Mouse (Mus musculus): Measurements from ENCODE around the gene Ptprf.

Gene Ptprf

DNA sequence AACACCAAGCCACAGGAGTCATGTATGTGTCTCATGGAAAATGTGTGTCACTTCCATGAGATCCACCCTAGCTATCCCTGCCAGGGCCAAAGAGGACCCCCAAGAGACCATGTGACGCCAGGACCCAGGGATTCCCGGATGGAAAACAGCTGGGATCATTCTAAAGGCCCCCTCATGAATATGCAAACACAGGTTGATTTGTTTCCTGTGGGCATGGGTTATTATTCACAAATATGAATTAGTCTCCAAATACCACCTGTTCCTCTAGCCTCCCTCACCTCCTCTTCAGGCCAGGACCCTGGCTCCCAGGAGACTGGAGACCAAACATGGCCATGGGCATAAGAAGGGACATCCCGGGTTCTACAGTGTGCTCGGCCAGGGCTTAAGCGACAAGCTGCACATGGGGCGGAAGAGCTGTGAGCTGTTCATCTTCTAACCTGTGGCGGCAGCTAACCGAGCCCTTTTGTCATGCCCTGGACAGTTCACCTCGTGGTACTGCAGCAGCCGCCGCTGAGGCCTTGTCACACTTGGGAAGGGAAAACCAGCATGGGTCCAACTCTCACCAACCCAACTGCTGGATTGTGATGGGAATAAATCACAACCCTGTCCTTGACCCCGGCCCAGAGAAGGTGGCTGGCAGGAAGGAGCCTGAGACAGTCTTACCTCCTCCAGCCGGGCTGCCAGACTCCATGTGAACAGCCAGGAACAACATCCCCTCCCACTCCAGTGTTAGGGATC is 9.6 kb downstream of the Ptprf start:
- no peak for DNase-seq

DNA sequence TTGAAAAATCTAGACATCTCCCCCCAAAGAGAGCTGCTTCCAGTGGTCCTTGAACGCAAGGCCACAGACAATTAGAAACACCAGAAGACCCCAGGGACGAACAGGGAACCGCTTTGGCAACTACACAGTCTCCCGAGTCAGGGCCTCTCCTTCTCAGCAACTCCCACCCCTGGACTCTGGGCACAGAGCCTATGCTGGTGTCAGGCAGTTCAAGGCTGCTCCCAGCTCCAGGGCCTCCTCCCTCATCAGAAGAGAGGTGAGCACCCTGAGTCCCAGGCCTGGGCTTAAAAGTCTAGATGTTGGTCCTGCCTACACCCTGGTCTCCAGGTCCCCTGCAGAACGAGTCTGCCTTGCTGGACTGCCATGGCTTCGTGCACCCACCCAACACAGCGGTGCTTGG is 10.7 kb downstream of the Ptprf start:
- no peak for DNase-seq

GRCm38 (mm10) chr4:118276520-118277232 is 14.5 kb downstream of the Ptprf start:
- DNase-seq: peak; percentile 35

DNA sequence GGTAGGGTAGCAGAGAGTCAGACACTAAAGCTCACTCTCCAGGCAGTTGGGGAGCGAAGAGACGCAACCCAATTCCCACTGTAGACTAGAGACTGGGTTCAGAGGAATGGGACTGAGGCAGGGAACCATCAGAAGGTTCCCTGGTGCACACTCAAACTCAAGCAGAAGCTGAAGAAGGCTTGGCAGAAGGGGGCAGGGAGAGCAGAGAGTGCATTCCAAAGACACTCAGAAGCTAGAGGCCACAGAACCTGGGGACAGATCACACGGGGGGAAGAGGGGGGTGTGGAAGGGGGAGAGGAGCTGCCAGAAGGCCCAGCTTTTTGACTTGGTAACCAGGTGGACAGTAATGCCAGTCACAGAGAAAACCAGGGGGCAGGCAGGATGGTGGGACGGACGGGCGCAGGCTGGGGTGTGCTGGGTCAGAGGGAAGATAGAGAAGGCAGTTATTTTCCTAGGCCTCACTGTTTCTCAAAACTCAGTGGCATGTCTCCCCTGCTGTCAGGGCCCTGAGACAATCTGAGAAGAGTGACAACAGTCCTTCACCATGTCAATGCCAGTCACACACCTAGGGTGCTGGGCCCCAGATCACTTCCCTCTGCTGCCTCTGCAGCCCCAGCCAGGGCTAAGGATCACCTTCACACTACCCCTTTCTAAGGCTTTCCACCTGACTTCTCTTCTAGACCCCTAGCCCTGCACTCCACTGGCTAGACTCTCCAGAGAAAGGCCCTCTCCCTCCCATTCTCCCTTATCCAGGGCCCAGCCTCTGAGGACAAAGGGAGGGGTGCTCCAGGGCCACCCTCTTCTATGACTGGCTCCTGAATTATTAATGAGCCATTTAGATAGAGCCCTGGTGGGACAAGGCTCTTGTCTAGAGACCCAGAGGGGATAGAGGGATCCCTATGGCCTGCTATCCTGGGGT is 15.3 kb downstream of the Ptprf start:
- no peak for DNase-seq

DNA sequence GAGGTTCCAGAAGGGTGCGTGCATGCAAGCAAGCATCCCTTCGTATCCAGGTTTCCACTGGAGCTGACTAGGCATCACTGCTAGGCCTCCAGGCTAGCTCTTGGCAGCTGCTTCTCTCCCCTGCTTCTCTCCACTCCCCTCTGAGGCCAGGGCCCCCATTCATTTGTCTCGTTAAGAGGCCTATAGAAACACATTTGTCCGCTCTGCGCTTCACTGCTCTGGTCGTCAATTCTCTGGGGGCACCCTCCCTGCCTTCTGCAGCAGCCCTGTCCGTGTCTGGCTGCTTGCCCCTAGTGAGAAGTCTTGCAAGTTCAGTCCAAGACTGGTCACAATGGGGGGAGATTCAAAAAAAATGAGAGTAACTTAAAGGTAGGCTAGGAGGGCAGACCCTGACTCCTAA is 16.7 kb downstream of the Ptprf start:
- no peak for DNase-seq

DNA sequence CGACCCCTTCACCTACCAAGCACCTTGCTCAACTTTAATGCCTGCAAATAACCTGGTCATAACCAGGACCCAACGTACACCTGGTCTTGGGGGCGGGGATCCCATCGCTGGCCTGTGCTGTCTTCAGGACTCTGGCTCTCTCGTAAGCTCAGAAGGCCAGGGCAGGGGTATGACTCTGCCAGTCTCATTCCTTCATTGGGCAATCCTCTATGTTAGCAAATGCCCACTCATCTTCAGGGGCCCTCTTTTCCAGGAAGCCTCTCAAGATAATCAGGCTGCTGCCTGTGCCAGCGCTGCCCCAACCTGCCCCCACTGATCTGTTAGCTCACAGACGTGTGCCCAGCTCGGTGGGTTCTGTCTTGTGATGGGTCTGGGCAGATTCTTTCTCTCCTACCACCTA is 17.2 kb downstream of the Ptprf start:
- DNase-seq: no peak

DNA sequence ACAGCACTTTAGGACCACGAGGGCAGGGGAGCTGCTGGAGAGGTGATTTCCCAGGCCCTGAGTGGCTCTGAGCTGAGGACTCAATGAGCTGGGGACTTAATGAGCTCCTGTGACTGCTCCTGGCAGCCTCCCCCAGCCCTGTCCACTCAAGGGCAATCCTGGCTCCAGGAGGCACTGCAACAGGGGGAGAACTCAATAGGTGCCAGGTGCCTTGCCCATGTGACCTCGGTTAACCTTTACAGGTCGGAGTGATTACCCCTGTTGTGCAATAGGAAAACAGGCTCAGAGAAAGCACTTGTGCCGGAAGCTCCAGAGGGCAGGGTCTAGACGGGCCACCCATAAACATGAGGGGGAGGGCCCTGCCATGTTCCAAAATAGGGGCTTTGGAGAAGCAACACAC is 17.7 kb downstream of the Ptprf start:
- no peak for DNase-seq

GRCm38 (mm10) chr4:118272871-118273270 is 18.3 kb downstream of the Ptprf start:
- DNase-seq: no peak

GRCm38 (mm10) chr4:118272258-118272657 is 18.9 kb downstream of the Ptprf start:
- DNase-seq: peak; percentile 63

- no peak for DNase-seq
Measured at GRCm38 (mm10) chr4:118271556-118272074, 19.6 kb downstream of the Ptprf start.

DNA sequence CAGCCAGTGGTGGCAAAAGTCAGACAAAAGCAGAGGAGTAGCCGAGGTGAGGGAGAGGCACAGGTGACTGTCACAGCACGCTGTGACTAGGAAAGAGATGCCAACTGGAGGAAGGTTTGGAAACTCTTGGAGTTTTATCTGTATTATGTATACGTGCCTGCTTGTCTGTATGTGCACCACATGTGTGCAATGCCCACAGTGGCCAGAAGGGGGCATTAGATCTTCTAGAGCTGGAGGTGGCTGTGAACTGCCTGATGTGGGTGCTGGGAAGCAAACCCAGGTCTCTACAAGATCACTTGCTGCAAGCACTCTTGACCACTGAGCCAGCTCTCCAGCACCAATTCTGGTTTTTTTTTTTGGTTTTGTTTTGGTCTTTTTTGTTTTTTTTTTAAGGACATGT is 20.5 kb downstream of the Ptprf start:
- no peak for DNase-seq

DNA sequence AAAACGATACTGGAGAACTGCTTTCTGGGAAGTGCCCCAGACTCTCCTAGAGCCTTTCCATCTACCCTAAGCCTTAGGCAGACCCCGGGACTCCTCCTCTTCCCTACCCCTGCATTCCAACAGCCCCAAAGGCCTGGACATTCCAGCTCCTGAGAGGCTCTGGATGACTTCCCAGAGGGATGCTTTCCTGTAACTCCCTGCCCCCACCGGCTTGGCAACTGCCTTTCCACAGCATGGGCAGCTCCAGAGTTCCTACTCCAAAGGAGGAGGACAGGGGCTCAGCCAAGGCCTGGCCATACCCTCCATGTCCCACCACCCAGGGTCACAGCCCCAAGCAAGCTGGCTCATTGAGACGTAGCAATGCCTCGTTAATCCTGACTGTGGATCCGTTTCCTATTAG is 21.2 kb downstream of the Ptprf start:
- DNase-seq: no peak

- no peak for DNase-seq
Measured at GRCm38 (mm10) chr4:118268429-118269212, 22.6 kb downstream of the Ptprf start.

- no peak for DNase-seq
Measured at GRCm38 (mm10) chr4:118265557-118265956, 25.6 kb downstream of the Ptprf start.

GRCm38 (mm10) chr4:118261771-118262473 is 29.3 kb downstream of the Ptprf start:
- no peak for DNase-seq

DNA sequence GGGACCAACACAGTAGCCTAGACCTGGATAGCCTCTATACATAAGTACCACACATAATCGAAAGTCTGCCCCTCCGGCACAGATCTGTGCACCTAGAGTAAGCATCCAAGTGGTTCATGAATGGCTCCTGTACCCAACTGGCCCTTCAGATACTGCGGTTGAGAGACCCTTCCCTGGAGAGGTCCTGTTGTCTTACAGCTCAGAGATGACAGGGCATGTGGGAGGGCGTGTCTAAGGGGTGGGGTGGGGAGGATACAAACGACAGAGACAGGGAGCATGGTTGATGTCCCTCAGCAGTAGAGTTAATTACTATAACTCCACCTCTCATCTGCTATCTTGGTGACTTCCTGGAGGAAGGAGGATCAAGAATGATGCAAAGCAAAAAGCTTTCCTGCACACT is 29.9 kb downstream of the Ptprf start:
- no peak for DNase-seq

- DNase-seq: peak; percentile 56
Measured at GRCm38 (mm10) chr4:118260551-118261267, 30.5 kb downstream of the Ptprf start.

GRCm38 (mm10) chr4:118259782-118260463 is 31.3 kb downstream of the Ptprf start:
- DNase-seq: no peak

GRCm38 (mm10) chr4:118257977-118258376 is 33.2 kb downstream of the Ptprf start:
- no peak for DNase-seq

GRCm38 (mm10) chr4:118257416-118257815 is 33.8 kb downstream of the Ptprf start:
- DNase-seq: no peak

All from cerebellum, adult 11-12 months (tissue).